Mouse (Mus musculus): Measurements from ENCODE around the gene Ints11.

The Ints11 gene

GRCm38 (mm10) chr4:155869317-155870033, at the start of gene Ints11, which contains the start of gene Cptp:
Ints11 (plus strand) TSS chr4:155869546.
Cptp (minus strand) TSS chr4:155869440.
- peak; percentile 89 for DNase-seq (ENCODE audit: low read depth, low spot score)

GRCm38 (mm10) chr4:155821025-155821424, 48.3 kb upstream of the Ints11 start:
- DNase-seq (ENCODE audit: low read depth, low spot score) = no peak

- no peak for DNase-seq (ENCODE audit: low read depth, low spot score)
Measured at GRCm38 (mm10) chr4:155823443-155823842, 45.9 kb upstream of the Ints11 start.

- no peak for DNase-seq (ENCODE audit: low read depth, low spot score)
Measured at GRCm38 (mm10) chr4:155829866-155830265, 39.5 kb upstream of the Ints11 start.

GRCm38 (mm10) chr4:155830596-155830995, 38.8 kb upstream of the Ints11 start:
- DNase-seq (ENCODE audit: low read depth, low spot score) = no peak

- DNase-seq (ENCODE audit: low read depth, low spot score) = peak; percentile 88
Measured at GRCm38 (mm10) chr4:155831205-155831766, 38.1 kb upstream of the Ints11 start, which contains the start of gene Aurkaip1. Aurkaip1 (plus strand) TSS chr4:155831272.

- DNase-seq (ENCODE audit: low read depth, low spot score) = no peak
Measured at GRCm38 (mm10) chr4:155831831-155832230, 37.5 kb upstream of the Ints11 start.

GRCm38 (mm10) chr4:155832321-155832720, 37.0 kb upstream of the Ints11 start:
- DNase-seq (ENCODE audit: low read depth, low spot score) = no peak

- no peak for DNase-seq (ENCODE audit: low read depth, low spot score)
Measured at GRCm38 (mm10) chr4:155833234-155833633, 36.1 kb upstream of the Ints11 start.

GRCm38 (mm10) chr4:155833836-155834235, 35.5 kb upstream of the Ints11 start:
- DNase-seq (ENCODE audit: low read depth, low spot score) = no peak

GRCm38 (mm10) chr4:155837404-155838010, 31.8 kb upstream of the Ints11 start:
- DNase-seq (ENCODE audit: low read depth, low spot score) = no peak

- no peak for DNase-seq (ENCODE audit: low read depth, low spot score)
Measured at GRCm38 (mm10) chr4:155838187-155839153, 30.9 kb upstream of the Ints11 start.

- no peak for DNase-seq (ENCODE audit: low read depth, low spot score)
Measured at GRCm38 (mm10) chr4:155839483-155839910, 29.8 kb upstream of the Ints11 start, which contains the start of gene Mxra8. Mxra8 (plus strand) TSS chr4:155839680.

- no peak for DNase-seq (ENCODE audit: low read depth, low spot score)
Measured at GRCm38 (mm10) chr4:155840076-155841002, 29.0 kb upstream of the Ints11 start.

GRCm38 (mm10) chr4:155841003-155841454, 28.3 kb upstream of the Ints11 start:
- no peak for DNase-seq (ENCODE audit: low read depth, low spot score)

GRCm38 (mm10) chr4:155841651-155842270, 27.6 kb upstream of the Ints11 start:
- DNase-seq (ENCODE audit: low read depth, low spot score) = no peak

GRCm38 (mm10) chr4:155843231-155843630, 26.1 kb upstream of the Ints11 start:
- no peak for DNase-seq (ENCODE audit: low read depth, low spot score)

GRCm38 (mm10) chr4:155846871-155847578, 22.3 kb upstream of the Ints11 start, which contains the start of gene Dvl1:
Dvl1 (plus strand) TSS chr4:155847402.
- DNase-seq (ENCODE audit: low read depth, low spot score) = peak; percentile 84
